Mouse (Mus musculus): ENCODE results near the gene Gm16253.
A peak's percentile ranks its signal among the peaks of the same experiment; 100 is the strongest.

Gm16253 gene

DNA sequence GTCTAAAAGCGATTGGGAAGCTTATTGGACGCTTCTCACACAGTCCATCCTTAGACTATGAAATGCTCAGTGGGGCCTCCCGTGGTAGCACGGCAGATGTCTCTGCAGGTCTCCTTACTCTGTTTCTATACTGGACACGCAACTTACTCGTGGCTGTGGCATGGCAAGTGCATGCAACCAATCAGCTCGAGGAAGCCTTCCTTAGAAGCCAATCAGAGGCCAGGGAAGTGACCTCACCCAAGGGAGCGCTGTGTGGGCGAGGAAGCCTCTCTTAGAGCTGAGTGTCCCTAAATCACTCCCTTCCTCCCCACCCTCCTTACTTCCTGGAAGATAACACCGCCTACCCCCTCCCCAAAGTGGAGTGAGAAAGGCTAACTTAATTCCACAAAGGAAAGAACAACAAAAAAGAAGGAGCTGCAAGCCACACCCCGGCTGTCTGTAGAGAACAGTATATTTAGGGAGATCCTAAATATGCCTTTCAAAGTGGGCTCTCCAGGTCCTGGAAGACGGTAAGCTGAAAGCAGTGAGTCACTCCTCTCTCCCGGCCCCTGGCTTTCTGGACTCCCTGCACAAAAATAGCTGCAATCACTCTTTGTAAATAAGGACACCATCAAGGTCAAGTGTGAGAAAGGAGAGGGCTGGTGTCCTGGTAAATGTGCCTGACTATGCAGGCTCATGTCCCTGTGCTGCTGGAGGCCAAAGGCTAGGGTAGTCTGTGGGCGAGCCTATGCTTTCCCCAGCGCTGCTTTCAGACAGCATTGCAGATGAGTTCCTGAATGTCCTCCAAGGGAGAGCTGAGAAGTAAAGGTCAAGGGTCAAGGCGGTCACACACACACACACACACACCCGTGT, at the start of gene Gm16253:
Gene Gm16253, plus strand, starts transcription at position 295 of the 852 bp plus-strand sequence.
- no peak for DNase-seq (ENCODE audit: extremely low read depth, low read depth, low spot score)

DNA sequence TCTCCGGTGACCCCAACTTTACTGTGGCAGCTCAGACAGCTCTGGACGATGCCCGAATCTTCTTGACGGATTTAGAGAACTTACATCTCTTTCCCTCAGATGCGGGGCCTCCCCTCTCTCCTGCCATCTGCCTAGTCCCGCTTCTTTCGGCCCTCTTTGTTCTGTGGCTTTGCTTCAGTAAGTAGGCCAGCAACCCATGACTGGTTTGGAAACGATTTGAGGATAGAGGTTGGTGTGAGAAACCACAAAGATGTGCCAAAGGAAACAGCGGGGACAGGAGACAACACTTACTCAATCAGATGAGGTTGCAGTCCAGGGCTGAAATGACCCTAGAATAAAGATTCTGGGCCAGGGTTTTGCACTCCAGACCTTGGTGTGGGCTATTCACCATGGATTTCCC, 48.3 kb upstream of the Gm16253 start:
- no peak for DNase-seq (ENCODE audit: extremely low read depth, low read depth, low spot score)

DNA sequence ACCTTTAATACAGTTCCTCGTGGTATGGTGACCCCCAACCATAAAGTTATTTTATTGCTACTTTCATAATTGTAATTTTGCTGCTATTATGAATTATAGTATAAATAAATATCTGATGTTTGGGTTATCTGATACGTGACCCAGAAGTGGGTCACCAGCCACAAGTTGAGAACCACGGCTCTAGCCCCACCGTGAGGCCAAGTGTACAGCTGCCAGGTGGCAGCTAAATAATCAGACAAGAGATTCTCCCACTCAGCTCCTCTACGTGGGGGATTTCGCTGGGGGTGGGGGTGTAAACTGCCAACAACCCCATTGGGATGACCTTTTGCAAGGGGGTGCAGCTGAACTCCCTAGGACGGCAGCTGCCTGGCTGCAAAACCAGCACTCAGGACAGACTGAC, 44.7 kb upstream of the Gm16253 start:
- DNase-seq (ENCODE audit: extremely low read depth, low read depth, low spot score) = no peak

DNA sequence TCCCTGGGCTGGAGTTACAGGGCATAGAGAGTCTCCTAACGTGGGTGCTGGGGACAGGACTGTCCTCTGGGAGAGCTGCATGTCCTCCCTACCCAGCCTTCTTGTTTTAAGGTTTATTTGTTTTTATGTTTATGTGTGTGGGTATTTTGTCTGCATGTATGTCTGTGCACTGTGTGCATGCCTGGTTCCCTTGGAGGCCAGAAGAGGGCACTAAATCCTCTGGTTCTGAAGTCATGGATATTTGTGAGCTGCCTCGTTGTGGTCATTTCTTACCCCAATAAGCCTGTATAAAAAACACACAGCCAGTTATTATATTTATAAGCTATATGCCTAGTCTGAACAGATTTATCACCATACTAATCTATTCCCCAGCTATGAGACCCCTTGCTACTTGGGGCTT, 42.5 kb upstream of the Gm16253 start:
- no peak for DNase-seq (ENCODE audit: extremely low read depth, low read depth, low spot score)

DNA sequence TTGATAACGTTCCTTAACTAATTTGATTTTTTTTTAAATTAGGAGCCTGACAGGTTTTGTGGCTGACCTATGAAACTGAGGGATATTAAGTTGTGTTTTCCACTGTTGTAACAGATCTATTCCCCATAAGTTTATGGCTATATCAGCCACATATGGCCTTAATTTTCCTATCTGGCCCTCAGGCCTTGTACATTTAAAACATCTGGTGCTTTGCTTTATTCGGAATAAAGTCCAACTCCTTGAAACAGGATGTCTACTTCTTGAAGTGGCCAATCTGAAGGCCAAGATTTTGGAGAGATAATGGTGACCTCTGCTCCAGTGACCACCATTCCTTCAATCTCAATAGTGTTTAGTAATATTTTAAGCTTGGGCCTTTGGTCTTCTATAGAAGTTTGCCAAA, 37.5 kb upstream of the Gm16253 start:
- no peak for DNase-seq (ENCODE audit: extremely low read depth, low read depth, low spot score)

DNA sequence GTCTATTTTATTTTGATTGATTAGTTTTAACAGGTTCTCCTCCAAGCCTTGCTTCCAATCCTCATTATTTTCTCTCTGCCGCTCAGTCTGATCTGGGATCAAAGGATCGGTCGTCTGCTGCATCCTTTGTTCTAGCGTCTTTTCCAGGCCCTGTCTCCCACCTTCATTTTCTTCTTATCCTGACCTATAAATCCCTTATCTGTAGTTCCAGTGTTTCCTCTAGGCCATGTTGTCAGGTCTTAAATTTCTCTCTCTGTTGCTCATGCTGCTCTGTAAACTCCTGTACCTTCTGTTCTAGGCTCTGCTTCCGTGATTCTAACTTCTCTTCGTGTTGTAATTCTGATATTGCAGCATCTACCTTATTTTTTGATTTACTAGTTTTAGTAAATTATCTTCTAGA, 36.0 kb upstream of the Gm16253 start:
- DNase-seq (ENCODE audit: extremely low read depth, low read depth, low spot score) = no peak

DNA sequence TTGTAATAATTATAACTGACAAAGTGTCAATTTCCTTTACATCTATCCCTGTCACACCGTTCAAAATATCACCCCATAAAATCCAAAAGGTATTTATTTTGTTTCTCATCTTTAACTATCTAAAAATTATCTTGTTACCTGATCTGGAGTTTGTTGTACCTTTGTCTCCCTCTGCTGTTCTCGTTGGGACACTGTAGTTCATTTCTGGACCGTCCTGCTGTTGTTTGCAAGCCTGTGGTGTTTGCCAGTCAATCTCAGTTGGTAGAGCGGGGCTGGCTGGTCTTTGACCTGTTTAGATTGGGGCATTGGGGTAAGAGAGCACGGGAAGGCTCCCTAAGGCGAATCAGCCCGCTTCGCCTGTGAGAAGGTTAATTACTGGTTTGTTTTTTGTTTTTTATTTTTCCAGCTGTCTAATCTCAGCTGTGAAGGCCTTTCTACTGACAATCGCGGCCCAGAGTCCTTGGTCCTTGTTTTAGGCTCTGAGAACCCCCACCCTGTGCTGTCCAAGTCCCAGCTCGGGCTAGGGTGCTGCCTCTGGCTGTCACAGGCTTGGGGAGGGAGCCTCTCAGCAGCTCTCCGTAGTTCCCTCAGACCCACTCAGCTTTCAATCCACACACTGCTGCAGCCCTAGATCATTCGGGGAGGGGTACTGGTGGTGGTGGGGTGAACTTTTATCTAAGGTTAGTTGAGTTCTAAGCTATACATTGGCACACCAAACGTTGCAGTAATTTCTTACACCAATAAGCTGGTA, 35.3 kb upstream of the Gm16253 start:
- no peak for DNase-seq (ENCODE audit: extremely low read depth, low read depth, low spot score)

DNA sequence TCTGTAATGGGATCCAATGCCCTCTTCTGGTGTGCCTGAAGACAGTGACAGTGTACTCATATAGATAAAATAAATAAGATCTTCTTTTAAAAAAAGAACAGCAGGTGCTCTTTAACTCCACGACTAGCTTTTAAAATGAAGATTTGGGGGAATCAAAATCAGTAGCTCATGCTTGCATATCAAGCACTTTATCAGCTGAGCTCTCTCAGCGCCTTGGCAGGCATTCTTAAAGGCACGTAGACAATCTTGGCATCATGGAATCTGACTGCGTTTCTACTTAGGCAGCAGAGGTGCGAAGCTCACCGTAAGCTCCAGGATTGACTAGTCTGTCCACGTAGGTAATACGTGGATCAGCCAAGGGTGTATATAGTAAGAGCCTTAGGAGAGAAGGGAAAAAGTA, 34.2 kb upstream of the Gm16253 start:
- no peak for DNase-seq (ENCODE audit: extremely low read depth, low read depth, low spot score)

DNA sequence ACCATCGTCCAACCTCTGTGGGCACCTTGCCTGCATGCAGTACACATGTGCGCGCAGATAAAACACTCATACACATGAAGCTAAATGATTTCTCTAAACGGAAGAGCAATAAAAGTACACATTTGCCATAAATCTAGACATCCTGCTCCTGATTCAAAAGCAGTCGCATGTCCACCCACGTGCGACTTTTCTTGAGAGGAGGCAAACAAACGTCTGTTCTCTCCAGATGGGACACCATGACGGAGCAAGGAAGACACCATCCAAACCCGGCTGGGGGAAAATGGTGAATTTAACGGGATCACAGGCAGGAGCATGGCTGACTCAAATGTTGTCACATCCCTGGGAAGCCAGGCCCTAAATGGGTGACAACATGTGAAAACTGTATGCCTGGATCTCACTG, 33.4 kb upstream of the Gm16253 start:
- DNase-seq (ENCODE audit: extremely low read depth, low read depth, low spot score) = no peak

DNA sequence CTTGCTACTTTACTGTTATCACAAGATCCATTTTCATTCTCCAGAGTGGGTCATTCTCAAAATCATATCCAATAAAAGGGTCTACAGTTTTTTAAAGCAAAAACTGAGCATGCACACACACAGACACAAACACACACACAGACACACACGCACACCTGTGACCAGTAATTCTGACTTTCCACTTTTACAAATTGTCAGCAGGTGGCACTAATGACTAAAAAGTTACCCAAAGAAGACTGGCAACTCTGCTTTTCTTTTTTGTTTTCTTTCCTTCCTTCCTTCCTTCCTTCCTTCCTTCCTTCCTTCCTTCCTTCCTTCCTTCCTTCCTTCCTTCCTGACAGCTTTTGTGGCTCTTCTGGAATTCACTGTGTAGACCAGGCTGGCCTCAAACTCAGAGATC, 31.2 kb upstream of the Gm16253 start:
- DNase-seq (ENCODE audit: extremely low read depth, low read depth, low spot score) = no peak

DNA sequence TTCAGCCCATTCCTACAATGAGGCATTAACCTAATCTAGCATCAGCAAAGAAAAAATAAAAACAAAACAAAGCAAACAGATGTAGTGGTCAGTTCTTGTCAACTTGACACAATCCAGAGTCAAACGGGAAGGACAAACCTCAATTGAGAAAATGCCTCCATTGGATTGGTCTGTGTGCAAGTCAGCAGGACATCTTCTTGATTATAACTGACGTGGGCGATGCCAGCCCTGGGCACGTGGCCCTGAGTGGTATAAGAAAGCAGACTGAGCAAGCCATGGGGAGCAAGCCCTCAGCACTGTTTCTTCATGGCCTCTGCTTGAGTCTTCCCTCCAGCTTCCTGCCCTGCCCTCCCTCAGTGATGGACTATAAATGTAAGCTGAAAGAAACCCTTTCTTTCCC, 29.9 kb upstream of the Gm16253 start:
- DNase-seq (ENCODE audit: extremely low read depth, low read depth, low spot score) = no peak

DNA sequence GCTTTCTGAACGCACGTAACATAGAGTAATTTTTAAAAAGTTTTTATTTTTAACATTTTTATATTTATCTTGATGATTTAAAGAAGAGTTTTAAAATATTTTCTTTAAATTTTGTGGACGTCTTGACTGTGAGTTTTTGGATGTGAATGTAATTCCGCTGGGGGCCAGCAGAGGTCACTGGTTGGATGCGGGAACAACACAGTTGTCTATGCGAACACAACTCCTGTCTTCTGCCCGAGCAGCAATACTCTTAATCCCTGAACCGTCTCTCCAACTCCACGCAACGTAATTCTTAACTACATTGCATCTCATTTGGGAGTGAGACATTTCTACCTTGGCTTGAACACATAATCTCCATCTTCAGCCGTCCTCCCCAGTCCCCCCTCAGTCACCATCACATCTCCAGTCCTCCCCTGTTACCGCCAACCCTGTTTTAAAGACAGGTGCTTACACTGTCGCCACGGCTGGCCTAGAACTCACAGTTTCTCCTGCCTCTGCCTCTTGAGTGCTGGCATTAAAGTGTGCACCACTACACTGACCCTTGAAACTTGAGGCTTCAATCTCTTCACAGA, 29.3 kb upstream of the Gm16253 start:
- no peak for DNase-seq (ENCODE audit: extremely low read depth, low read depth, low spot score)

DNA sequence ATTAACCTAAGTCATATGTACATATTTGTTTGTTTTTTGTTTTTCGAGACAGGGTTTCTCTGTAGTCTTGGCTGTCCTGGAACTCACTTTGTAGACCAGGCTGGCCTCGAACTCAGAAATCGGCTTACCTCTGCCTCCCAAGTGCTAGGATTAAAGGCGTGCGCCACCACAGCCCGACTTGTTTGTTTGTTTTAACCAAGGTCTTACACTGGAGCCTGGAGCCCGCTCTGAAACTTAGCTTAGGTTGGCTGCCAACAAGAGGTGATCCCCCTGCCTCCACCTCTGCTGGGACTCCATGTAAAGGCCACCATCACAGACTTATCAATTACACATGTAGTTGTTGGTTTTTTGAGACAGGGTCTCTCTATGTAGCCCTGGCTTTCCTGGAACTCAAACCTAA, 28.0 kb upstream of the Gm16253 start:
- DNase-seq (ENCODE audit: extremely low read depth, low read depth, low spot score) = no peak

DNA sequence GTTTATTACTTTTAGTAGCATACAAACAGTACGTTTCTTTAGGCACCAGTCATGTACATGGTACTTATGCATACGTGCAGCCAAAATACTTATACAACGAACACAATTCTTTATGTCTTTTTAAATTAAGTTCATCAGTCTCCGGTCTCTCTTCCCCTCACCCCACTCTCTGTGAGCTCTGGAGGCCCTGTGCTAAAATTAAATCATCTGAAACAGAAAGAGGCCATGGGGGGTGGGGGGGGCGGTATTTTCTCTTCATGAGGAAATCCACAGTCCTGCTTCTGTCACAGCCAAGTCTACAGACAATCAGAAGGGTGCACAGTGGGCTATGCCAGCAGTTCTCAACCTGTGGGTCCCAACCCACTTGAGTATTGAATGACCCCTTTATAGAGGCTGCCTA, 27.4 kb upstream of the Gm16253 start:
- no peak for DNase-seq (ENCODE audit: extremely low read depth, low read depth, low spot score)

DNA sequence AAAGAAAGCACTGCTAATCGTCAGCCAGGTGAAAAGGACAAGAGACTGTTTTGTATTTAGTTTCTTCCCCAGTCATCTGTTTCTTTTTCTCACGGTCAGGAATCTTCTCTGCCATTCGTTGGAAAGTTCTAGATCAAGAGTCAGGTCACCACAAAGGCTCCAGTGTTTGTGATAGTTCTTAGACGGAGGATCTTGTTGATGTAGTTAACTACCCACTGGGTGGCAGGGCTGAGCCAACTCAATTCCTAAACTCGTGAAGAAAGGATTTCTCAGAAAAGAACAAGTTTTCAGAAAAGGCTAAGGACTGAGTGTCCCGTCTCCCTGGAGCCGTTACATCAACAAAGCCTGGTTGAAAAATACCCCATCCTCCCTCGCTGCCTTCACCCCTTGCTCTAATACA, 25.6 kb upstream of the Gm16253 start:
- no peak for DNase-seq (ENCODE audit: extremely low read depth, low read depth, low spot score)

DNA sequence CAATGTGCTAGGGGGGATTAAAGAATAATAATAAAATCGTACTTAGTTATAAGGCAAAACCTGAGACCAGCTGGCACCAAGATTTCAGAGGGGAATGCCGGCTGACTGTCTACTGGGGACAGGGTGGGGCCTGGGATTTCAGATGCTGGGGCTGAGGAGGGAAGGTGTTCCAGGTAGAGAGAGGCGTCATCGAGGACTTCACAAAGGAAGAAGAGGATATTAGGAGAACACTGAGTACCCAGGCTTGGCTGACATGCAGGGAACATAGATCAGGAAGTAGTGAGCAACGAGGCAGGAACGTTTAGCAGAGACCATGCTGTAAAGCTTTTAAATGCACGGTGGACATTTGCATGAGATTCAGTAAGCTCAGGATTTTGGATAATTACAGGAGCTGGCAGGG, 24.9 kb upstream of the Gm16253 start:
- no peak for DNase-seq (ENCODE audit: extremely low read depth, low read depth, low spot score)

DNA sequence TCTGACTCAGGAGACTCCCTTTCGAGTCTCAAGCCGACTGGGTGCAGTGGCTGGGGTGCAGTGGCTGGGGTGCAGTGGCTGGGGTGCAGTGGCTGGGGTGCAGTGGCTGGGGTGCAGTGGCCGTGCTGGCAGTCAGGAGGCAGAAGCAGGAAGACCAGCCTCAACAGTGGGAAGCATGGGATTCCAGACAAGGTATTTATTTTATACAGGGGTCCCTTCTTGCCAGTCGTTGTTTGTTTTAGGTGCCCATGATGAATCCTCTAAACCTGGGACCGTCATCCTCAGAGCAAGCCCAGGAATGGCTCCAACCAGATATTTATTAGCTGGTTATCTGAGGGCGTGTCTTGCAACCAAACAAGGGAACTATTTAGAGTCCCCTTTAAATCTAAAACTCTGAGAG, 23.2 kb upstream of the Gm16253 start:
- no peak for DNase-seq (ENCODE audit: extremely low read depth, low read depth, low spot score)

DNA sequence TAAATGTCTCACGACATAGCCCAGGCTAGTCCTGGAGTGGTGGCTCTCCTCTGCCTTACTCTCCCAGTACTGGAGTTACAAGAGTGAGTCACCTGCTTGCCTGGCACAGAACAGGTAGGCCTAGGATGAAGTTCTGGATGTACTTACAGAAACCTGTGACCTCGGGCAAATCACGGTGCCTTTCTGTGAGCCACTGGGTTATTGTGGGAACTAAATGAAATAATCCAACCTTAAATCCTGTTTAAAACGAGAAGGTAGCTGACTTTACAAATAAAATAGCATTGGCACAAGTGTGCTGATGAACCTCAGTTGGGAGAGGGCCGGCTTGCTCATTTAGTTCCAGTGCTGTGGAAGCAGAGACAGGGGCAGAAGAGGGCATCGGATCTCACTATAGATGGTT, 22.5 kb upstream of the Gm16253 start:
- peak; percentile 94 for DNase-seq (ENCODE audit: extremely low read depth, low read depth, low spot score)

DNA sequence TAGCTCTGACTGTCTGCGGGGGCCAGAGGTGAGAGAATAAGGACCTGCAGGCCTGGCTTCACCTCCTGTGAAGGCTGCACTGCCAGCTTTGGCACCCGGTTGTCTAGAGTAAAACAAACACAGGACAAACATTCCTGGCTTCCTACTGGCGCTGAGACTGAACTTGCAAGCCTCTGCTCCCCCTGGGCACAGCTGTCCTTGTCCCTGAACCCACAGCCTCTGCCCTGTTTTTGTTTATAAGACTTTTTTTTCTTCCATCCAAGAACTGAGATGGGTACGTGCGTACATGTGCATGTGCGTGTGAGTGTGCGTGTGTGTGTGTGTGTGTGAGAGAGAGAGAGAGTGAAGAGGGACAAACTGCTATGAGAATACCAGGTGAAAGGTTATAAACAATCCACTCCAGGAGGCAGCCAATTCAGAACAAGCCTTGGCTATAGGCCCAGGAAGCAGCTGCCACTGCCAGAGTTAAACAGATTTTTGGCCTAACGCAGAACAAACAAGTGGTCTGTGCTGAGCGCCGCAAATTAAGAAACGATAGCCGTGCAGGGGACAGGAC, 21.7 kb upstream of the Gm16253 start:
- peak; percentile 98 for DNase-seq (ENCODE audit: extremely low read depth, low read depth, low spot score)

DNA sequence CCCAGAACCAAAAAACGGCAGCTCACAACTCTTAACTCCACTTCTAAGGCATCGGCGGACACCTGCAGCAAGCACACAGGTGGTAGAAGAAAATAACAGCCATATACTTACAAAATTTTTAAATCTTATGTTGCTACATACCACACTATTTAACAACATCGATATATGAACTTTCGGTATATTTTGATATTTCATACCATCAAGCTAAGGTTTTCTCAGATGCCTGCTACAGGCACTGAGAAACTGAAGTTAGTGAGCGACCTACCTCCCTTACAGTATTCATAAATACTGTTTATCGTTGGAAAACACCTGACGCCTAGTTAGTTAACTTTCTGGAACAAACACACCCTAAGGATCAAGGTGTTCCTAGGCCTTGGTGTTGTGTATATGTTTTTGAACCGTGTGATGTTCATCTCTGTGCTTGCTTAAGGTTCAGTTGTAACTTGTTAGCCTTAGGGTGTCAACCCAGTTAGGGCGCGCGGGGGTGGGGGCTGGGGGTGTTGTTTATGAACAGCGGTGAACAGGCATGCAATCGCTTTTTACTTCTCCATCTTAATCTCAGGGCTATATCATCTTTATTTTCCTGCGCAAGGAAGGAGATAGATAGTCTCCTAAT, 20.7 kb upstream of the Gm16253 start:
- no peak for DNase-seq (ENCODE audit: extremely low read depth, low read depth, low spot score)

Measured in fat pad, adult 2 months (tissue).